Mouse (Mus musculus): ENCODE data around the gene Ttll13. TPM values are rescaled to one million over a fixed set of nuclear protein-coding genes. Genes with fewer than 3 reads are reported as not detected.

The Ttll13 gene
- under 1 TPM; 0.45 to 0.74 TPM for total RNA-seq (2021)

GRCm38 (mm10) chr7:80246148-80246721 is at the start of gene Ttll13:
TSS of gene Ttll13 (plus strand) at chr7:80246376.
- DNase-seq = peak; percentile 98
- intact Hi-C loops (cut with DNase I) = no loop called here

DNA sequence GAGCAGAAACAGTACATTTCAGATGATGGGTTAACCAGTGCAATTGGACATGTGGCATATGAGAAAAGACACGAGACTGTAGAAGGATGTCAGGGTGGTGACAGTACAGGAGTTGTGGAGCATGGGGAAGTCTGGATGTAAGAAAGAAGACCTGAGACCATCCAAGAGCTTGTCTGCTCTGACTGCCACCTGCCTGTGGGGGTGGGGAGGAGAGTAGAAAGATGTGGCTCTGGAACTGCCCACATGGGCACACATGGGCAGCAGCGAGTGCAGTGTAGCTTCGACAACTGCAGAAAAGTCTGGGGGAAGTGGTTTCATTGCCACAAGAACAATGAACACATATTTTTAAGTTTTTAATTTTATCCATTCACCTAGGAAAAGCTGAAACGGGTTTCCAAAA is 48.8 kb upstream of the Ttll13 start:
- intact Hi-C loops (cut with DNase I) = no loop called here
- DNase-seq = no peak

DNA sequence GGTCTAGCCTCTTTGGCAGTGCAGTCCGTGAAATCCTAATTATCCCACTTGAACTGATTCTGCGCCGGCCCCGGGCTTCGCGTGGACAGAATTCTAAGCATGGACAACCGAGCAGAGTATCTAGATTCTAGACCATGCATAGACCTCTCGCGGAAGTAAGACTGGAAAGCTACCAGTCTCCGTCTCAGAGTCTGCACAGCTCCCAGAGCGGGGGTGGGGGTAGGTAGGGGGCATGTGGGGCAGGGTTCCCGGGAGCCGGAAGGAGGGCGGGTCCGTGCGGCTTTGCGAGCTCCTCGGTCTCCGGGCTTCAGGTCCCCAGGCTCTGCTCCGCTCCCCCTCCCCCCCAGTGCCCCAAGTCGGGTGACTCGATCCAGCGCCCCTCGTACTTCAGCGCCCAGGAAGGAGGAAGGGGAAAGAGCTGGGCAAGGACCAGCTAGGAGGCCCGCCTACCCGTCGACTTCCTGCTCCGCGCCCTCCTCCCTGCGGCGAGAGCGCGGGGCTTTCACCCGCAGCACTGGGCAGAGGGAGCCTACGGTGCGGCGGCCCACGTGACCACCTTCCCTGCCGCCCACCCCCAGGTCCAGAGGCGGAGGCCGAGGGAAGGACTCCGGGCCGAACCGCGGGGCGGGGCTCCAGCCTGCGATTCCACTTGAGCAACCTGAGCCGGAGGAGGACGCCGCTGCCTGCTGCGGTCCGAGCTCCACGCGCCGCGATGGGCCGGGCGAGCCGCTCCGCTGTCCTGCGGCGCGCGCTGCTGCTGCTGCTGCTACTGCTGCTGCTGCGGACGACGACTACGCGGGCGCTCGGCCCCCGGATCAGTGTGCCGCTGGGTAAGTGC is 48.0 kb upstream of the Ttll13 start:
- intact Hi-C loops (cut with DNase I) = no loop called here
- peak; percentile 81 to 82 for DNase-seq

DNA sequence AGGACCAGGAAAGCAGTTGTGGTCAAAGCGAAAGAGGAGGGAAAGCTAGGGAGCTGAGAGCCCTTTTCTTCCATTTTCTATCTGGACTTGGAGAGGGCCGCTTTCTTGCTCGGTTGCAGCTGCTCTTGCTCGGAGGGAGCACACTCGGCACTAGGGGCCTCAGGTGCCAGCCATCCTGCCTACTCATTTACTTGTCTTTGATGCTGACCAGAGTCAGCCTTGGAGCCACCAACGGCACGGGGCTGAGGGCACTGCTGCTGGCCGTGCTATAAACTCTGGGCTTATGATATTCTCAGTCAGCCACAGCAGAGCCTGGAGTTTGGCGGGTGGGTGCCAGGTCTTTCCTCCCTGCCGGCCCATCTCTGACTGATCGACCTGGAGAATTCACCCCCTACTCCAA is 47.3 kb upstream of the Ttll13 start:
- DNase-seq = no peak
- intact Hi-C loops (cut with DNase I) = no loop called here

- DNase-seq = no peak
- intact Hi-C loops (cut with DNase I) = no loop called here
Observed at GRCm38 (mm10) chr7:80199286-80199685, 46.9 kb upstream of the Ttll13 start.

GRCm38 (mm10) chr7:80199851-80200587 is 46.2 kb upstream of the Ttll13 start:
- intact Hi-C loops (cut with DNase I) = no loop called here
- no peak for DNase-seq

- intact Hi-C loops (cut with DNase I) = no loop called here
- no peak for DNase-seq
Observed at GRCm38 (mm10) chr7:80200588-80200945, 45.6 kb upstream of the Ttll13 start.

DNA sequence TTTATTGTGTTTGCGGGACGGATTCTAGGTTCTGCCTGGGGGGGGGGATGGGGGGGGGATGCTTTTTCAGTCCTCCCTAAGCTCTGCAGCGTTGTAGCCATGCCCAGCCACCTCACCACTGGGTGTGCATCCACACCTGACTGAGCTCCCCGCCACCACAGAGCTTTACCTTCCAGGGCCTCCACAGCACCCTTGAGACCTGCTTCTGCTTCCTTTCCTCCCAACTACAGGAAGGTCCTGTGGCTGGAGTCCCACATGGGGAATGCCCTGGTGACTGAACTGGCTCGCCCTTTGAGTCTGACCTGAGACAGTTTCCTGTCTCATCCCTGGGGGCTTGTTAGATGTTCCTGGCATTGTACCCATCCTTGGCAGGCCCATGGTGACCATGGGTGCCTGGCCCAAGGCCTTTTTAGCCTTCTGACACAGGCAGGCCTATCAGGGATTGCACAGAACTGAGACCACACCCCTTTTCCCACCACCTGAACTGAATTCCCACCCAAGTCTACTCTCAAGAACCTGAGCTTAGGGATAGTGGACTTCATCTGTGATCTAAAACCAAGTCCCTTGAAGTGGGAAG is 45.1 kb upstream of the Ttll13 start:
- intact Hi-C loops (cut with DNase I) = no loop called here
- no peak for DNase-seq

DNA sequence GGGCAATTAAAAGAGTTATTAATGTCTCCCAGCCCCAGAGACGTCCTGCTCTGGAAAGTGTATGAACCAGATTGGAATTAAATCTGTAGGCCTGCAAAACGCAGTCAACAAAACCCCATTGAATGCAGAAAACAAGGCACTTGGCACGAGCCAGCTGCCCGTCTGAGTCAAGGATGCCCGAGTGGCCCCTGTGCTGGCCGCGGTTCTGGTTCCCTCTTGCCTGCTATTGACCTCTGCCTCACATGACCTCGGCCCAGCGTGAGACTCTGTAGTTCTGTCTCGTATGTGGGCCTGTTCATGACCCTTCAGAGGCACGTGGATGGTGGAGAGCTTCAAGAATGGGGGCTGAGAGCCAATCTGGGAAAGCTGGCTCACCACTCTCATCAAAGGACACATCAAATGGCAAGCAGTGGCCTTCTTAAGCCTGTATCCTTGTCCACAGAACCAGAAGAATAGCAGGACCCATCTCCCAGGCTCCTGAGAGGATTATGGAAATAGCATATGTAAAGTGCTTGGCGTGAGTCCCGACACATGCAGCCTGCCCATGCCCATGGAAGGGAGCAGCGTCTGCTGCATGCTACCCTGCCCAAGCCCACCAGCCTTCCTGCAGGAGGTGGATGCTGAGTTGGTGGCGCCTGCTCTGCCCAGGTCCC is 44.2 kb upstream of the Ttll13 start:
- intact Hi-C loops (cut with DNase I) = no loop called here
- no peak for DNase-seq

DNA sequence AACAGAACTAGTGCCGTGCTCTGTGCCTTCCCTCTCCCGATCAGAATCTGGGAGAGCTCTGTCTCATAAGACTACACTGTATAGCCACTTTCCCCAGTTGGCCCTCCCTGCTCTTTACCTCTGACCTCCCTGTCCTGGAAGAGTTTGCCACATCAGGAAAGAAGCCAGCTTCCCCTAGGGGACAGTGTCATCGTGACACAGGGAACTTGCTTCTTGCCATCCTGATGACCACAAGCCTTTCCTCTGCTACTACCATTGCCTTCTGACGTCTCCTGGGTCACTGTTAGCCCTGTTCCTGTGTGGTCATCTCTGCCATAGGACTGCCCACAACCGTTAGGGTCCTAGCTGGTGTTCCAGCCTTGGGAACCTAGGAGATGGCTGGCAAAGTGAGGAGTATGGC is 43.2 kb upstream of the Ttll13 start:
- DNase-seq = no peak
- intact Hi-C loops (cut with DNase I) = no loop called here

DNA sequence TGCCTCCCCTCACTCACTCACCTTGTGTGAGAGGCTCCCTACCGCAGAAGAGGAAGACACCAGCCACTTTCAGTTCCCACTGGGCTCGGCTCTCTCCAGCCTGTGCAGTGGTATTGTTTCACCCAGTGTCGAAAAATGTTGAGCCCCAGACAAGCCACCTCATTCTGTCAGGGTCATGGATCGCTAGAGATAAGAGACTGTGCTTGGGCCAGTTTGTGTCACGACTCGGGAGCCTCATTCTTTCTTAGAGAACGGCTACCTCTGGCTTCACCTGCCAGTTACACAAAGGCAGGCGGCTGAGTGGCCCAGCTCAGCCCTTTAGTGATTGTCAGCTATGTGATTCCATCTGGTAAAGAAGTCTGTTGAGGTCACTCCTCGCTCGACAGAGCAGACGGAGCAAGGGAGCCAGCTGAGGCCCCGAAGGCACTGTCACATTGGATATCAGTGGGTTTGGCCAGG is 42.5 kb upstream of the Ttll13 start:
- DNase-seq = no peak
- intact Hi-C loops (cut with DNase I) = no loop called here

DNA sequence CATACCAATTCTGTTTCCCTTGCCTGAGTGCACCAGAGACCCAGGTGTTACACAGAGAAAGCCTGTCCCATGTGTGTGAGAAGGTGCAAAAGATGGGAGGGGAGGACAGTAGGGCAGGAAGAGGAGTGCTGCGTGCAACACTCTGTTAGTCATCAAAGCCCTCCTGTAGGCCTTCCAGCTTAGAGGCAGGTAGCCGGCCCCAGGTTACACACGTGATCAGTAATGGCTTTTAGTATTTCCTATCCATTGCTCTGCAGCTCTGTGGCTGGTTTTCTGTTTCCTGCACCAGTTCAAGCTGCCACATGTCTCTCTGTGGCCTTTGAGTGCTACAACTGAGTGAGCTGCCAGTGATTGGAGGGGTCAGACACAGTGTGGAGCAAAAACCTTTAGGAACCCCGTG is 41.8 kb upstream of the Ttll13 start:
- intact Hi-C loops (cut with DNase I) = no loop called here

GRCm38 (mm10) chr7:80204961-80205360 is 41.2 kb upstream of the Ttll13 start:
- intact Hi-C loops (cut with DNase I) = no loop called here
- DNase-seq = no peak

More for the DNA sequence above, 41.8 kb upstream of the Ttll13 start:
- DNase-seq = no peak

DNA sequence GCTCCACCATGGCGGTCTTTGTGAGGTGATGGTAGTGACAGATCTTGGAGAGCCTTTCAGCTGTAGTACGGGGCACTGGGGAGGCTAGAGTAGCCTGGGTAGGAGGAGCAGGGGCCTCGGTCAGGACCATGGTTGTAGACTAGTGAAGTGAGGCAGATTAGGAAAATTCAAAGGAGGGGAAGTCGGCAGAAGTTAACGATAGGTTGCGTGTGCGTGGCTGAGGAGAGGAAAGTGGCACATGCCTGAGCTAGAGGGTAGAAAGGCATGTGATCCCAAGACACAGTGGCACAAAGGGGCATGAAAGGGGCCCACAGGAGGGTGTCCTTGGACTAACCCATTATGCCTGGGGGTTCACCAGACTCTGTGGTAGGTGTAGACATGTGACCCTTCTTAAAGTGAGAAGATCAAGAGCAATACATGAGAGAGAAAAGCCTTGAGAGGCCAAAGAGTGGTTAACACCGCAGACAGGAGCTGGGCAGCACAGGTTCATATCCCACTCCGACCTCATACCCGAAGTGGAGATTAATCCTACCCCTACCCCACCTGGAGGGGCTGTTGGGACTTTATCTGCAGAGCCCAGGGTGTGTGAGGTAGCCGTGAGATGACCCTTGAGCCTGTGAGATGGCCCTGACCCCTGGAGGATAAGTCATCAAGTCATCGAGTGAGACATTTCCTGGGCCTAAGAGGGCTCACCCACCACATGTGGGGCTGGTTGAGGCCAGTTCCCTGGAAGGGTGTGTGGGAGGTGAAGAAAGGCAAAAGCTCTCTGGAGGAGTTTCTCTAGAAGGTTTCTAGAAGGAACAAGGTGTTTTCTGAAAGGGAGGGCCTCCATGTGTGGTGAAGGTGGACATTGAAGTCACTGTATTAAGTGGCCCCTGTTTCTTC is 40.2 kb upstream of the Ttll13 start:
- intact Hi-C loops (cut with DNase I) = no loop called here
- DNase-seq = no peak

DNA sequence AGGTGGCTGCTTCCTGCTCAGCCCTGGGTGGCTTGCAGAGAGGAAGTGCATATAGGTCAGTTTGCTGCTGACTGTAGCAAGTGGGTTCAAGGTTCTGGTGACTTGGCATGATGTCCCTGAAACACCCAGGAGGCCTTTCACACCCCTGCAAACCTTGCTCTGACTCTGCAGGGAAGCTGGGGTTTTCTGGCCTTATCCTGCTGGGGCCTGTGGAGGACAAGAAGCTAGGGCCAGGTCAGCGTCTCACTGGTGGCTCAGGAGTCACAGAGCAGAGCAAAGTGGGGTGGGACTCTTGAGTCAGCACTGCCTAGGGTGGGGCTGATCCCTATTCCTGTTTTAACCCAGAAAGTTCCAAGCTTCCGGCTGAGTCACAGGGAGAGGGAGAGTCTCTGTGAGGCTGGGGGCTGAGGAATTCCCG is 38.9 kb upstream of the Ttll13 start:
- DNase-seq = no peak
- intact Hi-C loops (cut with DNase I) = no loop called here

DNA sequence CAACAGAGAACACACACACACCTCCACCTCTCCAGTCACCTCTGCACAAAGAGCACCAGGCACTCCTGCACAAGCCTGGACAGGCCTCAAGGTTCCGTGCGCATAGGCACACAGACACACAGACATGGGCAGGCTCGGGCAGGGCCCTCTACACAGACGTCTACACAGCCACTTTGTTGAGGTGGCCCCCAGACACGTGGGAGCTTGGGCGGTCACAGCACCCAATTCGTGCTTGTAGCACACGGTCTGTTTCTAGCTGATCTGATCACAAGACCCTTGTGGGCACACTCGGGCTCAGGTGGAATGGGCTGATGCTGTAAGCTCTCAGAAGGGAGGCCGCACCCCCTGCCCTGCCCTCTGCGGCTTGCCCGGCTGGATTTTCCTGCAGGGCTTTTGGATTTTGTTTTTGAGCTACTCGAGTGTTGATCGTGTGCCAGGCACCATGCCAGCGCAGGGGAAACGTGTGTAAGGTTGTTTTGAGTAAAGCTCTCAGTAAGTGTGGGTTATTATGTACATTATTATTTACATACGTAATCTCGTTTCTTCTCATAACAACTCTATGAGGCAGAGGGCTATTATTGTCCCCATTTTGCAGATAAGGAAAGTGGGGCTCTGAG is 38.0 kb upstream of the Ttll13 start:
- no peak for DNase-seq
- intact Hi-C loops (cut with DNase I) = no loop called here

GRCm38 (mm10) chr7:80208738-80209430 is 37.3 kb upstream of the Ttll13 start:
- peak; percentile 81 to 82 for DNase-seq
- intact Hi-C loops (cut with DNase I) = no loop called here

GRCm38 (mm10) chr7:80209669-80210068 is 36.5 kb upstream of the Ttll13 start:
- intact Hi-C loops (cut with DNase I) = loop anchor here (10.0 kb wide), 1 partner anchor 195 kb away; no protein-coding TSS in a partner anchor
- DNase-seq = no peak

DNA sequence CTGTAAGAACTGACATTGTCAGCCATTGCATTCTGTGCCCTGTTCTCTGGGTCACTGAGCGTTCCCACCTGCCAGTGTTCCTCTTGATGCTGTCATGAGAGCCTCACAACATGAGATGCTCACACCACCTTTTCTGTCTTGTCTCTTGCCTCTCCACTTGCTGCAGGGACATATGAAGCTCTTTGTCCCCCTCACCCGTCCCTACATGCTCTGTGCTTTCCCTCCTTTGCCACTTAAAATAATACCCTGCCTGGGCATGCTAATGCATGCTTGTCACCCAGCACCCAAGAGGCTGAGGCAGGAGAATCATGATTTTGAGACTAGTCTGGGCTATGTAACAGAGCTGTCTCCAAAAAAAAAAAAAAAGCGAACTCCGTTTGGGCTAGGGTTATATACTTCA is 35.2 kb upstream of the Ttll13 start:
- DNase-seq = no peak

More for the DNA sequence above, 35.2 kb upstream of the Ttll13 start:
- intact Hi-C loops (cut with DNase I) = loop anchor here (10.0 kb wide), 1 partner anchor 196 kb away; no protein-coding TSS in a partner anchor
